Mouse (Mus musculus) testis, postnatal 10 days (tissue): Measurements from ENCODE around the gene Ost4.
A peak's percentile ranks its signal among the peaks of the same experiment; 100 is the strongest.

Source experiments
- DNase-seq: peaks from one replicate; pipeline ENCODE4 v3.0.0; 2021; ENCODE audit warnings: low spot score

Ost4 gene

DNA sequence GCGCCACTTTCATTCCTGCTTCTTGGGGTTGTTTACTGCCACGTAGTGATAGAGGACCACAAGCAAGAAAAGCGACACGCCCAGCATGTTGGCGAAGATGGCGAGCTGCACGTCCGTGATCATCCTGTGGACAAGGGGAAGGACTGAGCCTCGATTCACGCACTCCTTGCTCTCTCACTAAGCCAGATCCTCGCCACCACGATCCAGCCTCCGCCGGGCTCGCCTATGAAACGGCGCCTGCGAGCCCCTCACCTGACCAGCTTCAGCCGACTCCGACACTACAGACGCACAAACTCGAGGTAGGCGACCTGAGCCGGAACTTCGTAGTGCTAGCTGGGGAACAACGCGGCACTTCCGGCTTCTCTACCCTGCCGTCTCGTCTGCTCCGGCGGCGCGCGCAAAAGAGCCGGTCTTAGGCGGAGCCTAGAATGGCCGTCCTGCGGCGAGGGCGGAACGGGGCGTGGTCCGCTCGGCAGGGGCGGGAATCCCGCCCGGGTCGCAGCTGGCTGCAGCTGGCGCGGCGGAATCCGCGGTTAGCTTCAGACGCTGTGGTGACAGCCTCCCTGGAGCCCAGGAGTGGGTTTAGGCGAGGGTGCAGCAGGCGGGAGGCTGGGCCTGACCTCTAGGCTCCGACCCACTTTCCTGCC lies at the start of gene Ost4:
TSS of gene Ost4 (minus strand) at position 376 of the 647 bp plus-strand sequence.
- peak; percentile 98 for DNase-seq

DNA sequence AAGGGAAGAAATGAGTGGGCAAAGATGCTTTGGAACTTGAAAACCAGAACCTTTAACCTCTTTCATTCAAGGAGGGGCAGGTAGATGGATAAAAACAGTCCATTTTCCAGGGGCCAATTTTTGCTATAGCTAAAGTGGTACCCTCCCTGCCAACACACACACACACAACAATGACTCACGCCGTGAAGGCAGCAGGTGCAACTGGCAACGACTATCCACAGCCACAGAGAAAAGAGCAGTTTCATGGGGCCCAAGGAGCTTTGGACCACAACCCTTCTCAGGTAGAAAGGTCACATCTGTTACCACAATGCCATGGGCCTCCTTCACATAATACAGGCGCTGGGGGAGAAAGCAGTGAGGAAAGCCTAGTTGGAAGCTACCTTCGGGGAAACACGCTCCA lies 48.2 kb upstream of the Ost4 start:
- no peak for DNase-seq

DNA sequence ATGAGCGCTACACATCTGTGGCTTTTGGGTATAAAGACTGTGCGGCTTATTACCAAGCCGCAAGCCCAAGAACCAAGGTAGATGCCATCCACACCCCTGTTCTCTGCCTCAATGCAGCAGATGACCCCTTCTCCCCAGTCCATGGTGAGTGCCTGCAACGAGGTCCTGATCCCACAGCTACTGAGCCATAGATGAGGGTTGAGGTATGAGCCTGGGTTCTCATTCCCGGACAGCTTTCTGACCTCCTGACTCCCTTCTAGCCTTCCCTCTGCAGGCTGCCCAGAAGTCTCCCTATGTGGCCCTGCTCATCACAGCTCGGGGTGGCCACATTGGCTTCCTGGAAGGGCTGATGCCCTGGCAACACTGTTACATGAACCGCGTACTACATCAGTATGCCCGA lies 47.0 kb upstream of the Ost4 start:
- DNase-seq, result no peak

DNA sequence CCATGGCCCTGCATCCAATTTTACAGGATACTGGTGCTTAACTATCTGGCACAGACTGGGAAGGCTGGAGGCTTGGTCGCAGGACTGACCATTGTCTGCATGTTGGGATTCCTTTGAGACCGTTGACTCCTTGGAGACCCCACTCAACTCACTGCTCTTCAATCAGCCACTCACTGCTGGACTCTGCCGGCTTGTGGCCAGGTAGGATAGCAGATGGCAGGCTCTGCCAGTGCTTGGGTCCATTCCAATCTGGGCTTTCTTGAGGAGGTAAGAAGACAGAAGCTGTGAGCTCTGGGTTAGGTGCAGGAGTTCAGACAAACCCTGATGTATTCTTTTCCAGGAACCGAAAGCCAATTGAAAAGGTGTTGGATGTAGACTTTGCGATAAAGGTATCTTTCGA lies 46.5 kb upstream of the Ost4 start:
- no peak for DNase-seq

DNA sequence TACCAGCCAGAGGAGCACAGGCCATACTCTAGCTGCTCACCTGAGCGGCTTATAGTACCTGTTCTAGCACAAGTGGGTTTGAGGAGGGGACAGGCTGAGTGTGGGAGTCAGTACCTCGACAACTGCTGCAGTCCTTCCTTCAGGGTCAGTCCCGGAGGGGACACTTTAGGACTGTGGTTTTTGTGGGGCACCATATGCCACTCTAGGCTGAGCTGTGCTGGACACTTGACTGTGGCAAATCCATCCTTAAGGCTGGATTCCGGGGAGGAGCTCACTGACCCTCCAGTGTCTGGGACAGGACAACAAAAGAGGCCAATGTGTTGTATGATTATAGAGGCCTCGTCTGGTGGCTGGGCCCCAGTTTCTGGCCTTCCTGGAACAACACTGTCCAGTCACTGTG lies 45.0 kb upstream of the Ost4 start:
- DNase-seq, result no peak

DNA sequence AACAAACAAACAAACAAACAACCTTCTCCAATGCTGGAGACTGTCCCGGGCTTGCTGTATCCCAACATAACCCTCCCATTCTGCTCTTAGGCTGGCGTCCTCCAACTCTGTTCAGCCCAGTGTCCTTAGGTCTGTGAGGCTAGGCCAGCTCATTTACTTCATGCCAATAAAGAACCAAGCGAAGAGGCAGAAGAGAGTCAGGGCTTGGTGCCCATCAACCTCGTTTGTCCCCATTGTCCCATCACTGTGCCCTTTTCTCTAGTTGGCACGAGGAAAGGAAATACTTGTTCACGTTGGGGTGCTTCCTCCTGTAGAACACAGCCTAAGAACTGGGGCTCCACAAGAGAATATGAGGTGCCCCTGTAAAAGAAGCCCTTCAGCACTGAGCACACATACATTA lies 44.1 kb upstream of the Ost4 start:
- DNase-seq, result no peak

DNA sequence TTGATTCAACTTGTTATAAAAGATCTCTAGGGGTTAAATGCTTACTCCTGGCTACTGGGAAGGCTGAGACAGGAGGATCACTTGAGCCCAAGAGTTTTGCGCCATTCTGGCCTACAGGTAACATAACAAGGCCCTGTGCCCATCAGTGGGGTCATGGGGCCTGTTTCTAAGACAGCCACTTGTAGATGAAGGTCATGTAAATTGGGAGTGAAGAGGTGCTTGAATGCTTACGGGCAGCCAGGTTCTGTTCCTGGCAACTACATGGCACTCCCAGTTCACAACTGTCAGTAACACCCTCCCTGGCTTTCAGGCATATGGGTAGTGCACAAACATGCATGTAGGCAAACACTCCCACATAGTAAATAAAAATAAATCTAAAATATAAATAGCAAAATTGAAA lies 43.3 kb upstream of the Ost4 start:
- no peak for DNase-seq

DNA sequence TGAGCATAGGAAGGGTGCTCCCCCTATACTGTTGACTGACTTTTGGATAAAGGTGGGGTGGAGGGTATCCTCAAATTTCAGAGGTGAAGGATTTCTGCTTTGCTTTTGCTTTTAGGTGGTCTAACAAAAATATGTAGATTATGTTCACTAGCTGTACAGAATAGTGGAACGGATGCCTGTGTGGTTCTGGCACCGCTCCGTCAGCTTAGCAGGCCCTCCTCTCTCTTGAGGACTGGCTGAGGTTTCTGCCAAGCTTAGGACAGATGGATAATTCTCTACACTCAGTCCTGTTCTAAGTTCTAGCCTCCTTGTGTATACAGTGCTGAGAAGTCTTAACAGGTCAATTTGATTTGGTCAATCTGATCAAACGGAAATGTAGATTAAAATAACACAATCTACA lies 42.9 kb upstream of the Ost4 start:
- DNase-seq, result no peak

DNA sequence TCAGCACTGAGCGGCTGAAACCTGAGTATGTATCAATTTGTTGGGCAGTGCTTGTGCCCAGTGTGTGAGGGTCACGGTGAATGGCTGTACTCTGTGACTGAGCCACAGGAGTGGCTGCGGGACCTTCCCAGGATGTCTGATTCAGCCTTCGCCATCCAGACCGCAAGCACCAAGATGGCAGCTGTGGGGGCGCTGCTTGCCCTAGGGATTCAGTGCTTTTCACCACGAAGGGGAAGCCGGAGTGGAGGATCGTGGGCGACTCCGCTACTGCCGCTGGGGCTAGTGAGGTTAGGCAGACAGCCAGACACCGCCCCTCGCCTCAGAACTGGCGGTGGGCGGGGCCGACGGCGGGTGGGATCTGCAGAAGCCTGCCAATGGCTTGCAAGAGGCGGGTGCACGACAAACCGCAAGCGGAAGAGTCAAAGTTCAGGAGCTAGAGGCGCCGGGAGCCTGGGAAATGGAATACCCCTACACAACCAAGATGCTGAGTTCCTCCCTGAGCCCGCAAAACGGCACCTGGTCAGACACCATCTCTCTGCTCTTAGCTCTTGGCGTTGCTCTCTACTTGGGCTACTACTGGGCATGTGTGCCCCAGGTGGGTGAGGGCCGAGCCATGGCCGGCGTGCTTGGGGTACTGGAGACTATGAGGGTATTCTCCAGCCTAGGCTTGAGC lies 42.2 kb upstream of the Ost4 start:
- peak; percentile 96 for DNase-seq

DNA sequence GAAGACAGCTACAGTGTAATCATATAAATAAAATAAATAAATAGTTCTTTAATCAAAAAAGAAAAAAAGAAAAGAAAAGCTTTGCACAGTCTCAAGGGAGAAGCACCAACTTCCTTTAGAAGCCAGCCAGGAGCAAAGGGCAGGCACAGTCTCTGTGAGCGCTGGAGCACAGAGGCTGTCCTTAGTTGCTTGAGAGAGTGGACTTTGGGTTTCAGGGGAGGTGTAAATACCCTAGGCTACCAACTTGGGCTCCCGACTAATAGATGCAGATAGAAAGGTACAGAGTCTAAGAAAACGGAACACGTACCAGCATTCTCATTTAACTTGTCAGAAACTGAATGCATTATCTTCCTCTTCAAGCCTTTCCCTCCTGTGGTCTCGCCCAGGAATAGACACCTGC lies 41.0 kb upstream of the Ost4 start:
- no peak for DNase-seq

DNA sequence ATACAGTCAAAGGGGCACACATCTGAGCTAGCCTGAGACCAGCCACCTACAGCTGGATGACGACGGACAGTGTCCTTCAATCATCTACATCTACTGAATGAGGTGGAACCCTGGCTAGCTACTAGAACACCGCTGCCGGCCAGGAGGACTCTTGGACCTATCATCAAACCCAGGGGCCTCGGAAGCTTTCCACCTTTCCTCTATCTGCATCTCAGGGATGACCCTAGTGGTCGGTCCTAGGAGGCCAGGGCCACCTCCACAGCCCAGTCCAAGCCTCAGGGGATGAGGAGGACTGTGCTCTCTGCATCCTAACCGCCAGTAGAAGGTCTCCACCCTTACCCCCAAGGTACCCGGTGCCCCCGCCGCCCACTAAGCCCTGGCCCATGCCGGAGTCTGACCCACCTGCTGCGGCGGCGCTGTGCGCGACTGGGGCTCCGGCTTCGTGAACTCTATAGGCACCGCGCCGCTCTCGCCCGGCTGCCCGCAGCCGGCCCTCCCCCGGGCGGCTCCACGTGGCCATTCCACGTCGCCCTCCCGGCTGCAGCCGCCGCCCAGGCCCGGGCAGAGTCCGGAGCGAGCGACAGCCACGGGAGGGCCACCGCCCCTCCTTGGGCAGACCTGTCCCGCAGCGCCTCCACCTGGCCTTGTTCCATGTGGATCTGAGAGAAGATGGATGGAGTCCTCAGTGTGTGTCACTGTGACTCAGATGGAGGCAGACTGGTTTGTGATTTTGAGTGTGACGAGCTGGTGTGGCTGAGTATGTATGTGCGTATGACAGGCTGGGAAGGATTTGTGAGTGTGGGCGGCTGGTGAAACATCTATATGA lies 37.6 kb upstream of the Ost4 start, which contains the start of gene Cgref1:
TSS of gene Cgref1 (minus strand) at position 636 of the 826 bp plus-strand sequence.
- peak; percentile 66 for DNase-seq

DNA sequence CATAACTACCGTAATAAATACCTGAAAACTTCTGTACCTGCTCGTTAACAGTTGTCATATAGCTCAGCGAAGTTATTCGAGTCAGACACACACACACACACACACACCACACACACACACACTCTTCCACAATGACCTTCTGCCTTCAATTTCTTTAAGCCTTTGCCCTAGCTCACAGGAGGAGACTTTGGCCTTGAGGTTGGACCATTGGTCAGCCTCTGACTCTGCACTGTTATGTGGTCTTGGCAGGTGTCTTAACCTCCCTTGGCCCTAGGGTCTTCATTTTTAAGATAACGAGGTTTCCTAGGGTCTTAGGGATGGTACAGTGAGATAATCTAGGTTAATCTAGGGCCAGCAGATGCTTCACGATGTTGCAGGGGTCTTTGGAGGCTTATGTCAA lies 36.8 kb upstream of the Ost4 start:
- no peak for DNase-seq

DNA sequence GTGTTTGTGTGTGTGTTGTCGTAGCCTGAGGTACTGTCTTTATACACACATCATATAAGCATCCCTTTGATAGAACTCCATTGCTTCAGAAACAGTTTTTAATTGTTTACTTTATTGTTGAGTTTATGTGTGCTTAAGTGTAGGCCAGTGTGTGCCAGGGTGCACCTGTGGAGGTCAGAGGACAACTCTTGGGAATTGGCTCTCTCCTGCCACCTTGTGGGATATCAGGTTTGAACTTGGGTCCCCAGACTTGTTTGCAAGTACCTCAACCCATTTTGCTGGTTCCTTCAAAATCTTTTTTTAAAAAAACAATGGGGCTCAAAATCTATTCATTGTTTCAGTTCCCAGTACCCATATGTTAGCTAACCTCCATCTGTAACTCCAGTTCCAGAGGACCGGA lies 35.4 kb upstream of the Ost4 start:
- no peak for DNase-seq

DNA sequence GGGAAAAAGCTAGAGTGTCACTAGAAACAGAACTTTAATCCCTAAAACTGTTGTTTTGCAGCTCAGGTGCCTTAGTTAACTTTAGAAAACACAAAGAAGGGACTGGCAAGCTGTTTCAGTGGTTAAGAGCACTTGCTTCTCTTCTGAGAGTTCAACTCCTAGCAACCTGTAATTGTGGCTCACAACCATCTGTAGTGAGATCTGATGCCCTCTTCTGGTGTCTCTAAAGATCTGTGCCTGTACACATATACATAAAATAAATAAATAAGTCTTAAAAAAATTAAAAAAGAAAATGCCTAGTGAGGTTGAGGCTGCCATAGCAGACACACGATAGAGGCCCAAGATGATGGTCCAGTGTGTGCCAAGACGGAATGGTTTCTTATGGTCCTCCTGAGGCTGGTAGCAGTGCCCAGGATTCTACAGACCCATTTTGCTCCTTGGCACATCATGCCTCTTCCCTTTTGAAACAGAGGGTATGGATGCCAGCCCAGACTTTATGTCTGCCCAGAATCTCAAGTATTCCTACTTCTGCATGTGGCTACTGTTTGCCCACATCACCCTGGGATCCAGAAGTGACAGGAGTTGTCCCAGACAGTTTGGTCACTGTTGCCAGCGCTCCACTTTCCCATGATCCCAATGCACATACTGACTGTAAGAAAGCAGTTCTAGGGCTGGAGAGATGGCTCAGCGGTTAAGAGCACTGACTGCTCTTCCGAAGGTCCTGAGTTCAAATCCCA lies 27.3 kb upstream of the Ost4 start:
- DNase-seq, result no peak

DNA sequence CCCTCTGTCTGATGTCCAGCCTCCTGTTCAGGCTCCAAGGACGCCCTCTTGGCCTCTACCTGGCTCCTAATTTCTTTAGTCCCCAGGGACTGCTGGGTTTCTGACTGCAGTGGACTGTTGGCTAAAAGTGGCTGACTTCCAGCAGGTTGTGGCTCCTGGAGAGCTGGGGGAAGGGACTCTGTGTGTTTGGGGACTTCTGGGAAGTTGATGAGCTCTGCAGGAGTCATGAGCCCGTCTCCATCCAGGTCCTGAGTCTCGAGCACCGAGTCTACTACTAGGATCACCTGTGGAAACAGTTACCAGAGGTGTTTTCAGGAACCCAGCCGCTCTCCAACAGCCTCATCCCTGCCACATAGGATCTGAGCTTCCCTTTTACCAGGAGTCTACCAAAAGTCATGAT lies 26.1 kb upstream of the Ost4 start:
- DNase-seq, result no peak

DNA sequence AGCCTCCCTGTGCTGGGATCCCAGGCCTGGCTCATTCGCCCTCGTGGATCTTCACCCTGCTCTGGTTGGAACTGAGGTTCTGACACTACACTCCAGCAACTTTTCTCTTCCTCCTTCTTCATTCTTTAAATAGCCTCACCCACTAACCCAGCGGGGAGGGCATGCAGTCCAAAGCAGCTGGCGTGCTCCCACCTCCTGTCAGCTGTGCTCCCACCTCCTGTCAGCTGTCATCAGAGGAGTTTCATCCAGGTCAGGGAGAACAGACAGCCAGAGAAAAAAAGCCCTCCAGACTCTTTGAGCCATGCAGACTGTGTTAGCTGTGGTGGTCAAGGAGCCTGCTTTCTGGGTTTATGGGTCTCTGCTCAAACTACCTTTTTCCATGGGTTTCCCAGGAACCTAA lies 23.8 kb upstream of the Ost4 start:
- DNase-seq, result no peak

DNA sequence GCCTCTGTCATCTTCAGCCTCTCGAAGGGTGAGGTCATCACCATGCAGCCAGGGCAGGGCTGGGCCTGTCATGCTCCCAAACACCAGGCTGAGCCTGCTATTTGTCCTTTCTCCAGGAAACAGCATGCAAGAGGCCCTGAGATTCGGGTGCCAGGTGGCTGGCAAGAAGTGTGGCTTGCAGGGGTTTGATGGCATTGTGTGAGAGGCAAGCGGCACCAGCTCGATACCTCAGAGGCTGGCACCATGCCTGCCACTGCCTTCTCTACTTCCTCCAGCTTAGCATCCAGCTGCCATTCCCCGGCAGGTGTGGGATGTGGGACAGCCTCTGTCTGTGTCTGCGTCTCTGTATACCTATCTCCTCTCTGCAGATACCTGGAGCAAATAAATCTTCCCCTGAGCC lies 23.3 kb upstream of the Ost4 start:
- DNase-seq, result no peak

DNA sequence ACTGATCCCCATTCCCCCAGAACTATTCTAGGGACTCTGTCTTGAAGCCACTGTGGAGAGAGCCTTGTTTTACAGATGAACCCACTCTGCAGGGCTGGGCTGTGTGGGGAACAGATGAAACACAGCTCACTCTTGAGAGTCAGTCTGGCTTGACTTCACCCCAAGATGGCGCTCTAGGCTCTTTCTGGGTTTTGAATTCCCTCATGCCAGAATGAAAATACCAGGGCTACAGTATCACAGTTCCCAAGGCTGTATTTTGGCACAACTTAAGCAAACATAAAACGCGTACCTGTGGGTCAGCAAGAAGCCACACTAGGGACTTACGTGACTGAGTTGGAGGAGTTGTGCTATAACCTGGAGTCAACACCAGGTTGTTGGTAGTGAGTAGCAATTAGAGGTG lies 22.5 kb upstream of the Ost4 start:
- DNase-seq, result peak; percentile 88

DNA sequence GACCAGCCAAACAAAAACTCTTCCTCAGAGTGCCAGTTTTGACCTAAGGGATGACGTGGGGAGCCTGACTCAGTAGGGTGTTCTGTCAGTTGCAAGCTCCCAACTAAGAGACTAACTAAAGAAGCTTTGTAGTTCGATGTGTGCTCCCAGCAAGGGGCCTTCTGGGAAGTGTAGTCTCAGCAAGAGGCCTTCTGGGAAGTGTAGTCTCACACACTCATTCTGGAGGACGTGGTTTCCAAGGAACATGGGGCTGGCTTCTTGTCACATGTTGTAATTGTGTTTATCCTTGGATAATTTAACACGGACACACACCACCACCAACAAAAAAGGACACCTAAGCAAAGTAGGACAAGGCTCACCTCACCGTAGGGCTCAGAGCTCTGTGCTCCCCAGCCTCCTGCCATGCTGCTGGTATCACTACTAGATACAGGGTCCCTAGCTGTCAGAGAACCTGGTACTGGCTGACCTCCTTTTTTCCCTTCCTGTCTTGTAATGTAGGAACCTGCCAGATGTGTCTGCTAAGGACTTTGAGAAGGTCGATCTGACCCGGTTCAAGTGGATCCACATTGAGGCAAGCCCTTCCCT lies 20.4 kb upstream of the Ost4 start:
- no peak for DNase-seq

DNA sequence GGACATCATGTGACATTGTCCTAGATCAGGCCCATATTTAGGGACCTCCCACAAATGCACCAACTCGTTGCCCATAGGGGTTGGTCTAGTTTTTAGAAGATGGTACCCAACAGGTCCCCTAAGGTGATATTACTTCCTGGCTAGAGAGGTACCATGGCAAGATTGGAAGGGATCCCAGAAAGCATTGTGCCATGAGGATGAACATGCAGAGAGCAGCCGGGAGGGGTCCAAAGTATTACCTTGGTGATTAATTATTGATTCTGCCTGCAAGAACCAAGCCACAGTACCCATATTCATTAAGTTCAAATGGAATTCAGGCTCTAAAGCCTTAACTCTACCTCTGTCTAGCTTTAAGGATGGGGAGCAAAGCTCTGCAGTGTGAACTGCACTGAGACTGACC lies 18.5 kb upstream of the Ost4 start:
- no peak for DNase-seq

DNA sequence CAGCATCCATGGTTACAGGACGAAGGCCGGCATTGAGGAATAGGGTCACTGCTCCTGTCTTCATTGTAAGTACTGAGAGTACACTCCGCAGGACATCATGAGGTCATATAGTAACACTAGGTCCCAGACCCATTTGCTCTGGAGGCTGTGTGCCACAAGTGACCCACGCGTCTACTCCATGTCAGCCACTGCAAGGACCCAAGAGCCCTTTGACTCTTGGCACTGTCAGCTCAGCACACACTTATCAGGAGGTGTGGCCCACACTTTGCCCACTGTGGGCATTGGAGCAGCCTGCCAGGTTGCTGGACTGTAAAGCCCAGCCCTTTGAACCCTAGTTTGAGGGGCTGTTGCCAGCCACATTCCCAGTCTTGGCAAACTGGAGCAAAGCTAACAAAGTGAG lies 17.6 kb upstream of the Ost4 start:
- no peak for DNase-seq

DNA sequence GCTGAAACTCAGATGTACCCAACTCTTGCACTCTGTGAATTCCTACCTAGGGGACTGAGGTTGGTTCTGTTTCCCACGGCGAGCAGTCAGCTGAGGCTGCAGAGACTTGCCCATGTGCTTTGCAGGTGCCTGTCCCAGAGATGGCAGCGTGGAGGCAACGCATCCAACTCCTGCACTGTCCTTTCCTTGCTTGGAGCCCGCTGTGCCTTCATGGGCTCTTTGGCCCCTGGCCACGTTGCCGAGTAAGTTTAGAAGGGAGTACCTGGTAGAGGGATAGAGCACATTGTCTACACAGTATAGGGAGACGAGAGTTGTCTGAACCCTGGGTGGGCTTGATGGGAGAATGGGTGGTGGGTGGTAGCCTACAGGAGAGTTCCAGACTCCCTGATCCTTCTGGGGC lies 17.0 kb upstream of the Ost4 start:
- DNase-seq, result no peak
